ENCODE assay signal across 36 mouse cellular contexts in genomic region chr4:48676570-48677185, GRCm38 (mm10). TPM values are rescaled to one million over a fixed set of nuclear protein-coding genes. Genes with fewer than 3 reads are reported as not detected.
A peak's percentile ranks its signal among the peaks of the same experiment; 100 is the strongest.
DNase-seq lines count a peak whose midpoint lies in the region; ATAC-seq lines count a peak whose summit lies in the region.
"Had no signal": no experiment of that assay in that cellular context is flagged by ENCODE, and none has a peak within 500 bp of the region (broad histone marks: within the 10 kb centered on the region; RNA-seq: fewer than 3 reads in every experiment).

No protein-coding gene starts in this region.

- 93% methylated on average over 13 of the region's 13 CpGs for WGBS in neural tube, embryonic 15.5 days

- no peak overlapping the region for H3K4me2 ChIP-seq in neural tube, embryonic 15.5 days
- H3K4me2 ChIP-seq: embryonic facial prominence, embryonic 15.5 days; forebrain, embryonic 12.5 days; heart, embryonic 11.5 days; hindbrain, embryonic 12.5 days; intestine, embryonic 15.5 days; liver, embryonic 12.5 days; stomach, embryonic 15.5 days had no signal

- no peaks in the 10 kb centered on the region for H3K9me3 ChIP-seq in neural tube, embryonic 15.5 days (replicated peaks)
- H3K9me3 ChIP-seq: embryonic facial prominence, embryonic 10.5 days; embryonic facial prominence, embryonic 15.5 days; forebrain, embryonic 12.5 days; hindbrain, embryonic 12.5 days; intestine, embryonic 15.5 days; liver, embryonic 12.5 days; stomach, embryonic 15.5 days had no signal

- H3K4me3 ChIP-seq in neural tube, embryonic 15.5 days (replicated peaks), result no peak overlapping the region
- H3K4me3 ChIP-seq: embryonic facial prominence, embryonic 10.5 days; embryonic facial prominence, embryonic 15.5 days; forebrain, embryonic 12.5 days; hindbrain, embryonic 12.5 days; intestine, embryonic 15.5 days; left cerebral cortex, adult 2 months; liver, embryonic 12.5 days; stomach, embryonic 15.5 days had no signal

- no peaks in the 10 kb centered on the region for H3K27me3 ChIP-seq in neural tube, embryonic 15.5 days (replicated peaks)
- H3K27me3 ChIP-seq: embryonic facial prominence, embryonic 15.5 days; forebrain, embryonic 12.5 days; hindbrain, embryonic 12.5 days; intestine, embryonic 15.5 days; liver, embryonic 12.5 days; Patski; stomach, embryonic 15.5 days had no signal

- peaks cover 24% of the 10 kb centered on the region for H3K36me3 ChIP-seq in neural tube, embryonic 15.5 days
- H3K36me3 ChIP-seq: liver, embryonic 12.5 days had no signal

- no peak overlapping the region for H3K9ac ChIP-seq in neural tube, embryonic 15.5 days (replicated peaks)
- H3K9ac ChIP-seq: embryonic facial prominence, embryonic 15.5 days; forebrain, embryonic 12.5 days; forebrain, postnatal 0 days; hindbrain, embryonic 12.5 days; intestine, embryonic 15.5 days; liver, embryonic 12.5 days; liver, postnatal 0 days; stomach, embryonic 15.5 days had no signal

- DNase-seq in frontal cortex, postnatal 14 days (ENCODE audit: low spot score in 2 of 2), result no peak
- peak; percentile 41 for DNase-seq in ovary, postnatal 36 days (ENCODE audit: low spot score)
- no peak for DNase-seq in ovary, postnatal 10 days (ENCODE audit: low spot score)
- peak; percentile 55 to 56 for DNase-seq in adrenal gland, postnatal 36 days
- DNase-seq in urinary bladder, postnatal 36 days (ENCODE audit: low spot score in 2 of 2), result no peak
- DNase-seq in kidney, postnatal 10 days, result no peak
- DNase-seq: cerebellum, adult 8-10 months; cerebellum, postnatal 25 days; forebrain, postnatal 0 days; gastrocnemius, postnatal 14 days; heart, postnatal 36 days; kidney, adult 2 months; layer of hippocampus, adult 9-11 months; liver, postnatal 0 days; lung, postnatal 36 days; midbrain, embryonic 14.5 days; right cerebral cortex, postnatal 25 days; thymus, adult 2 months had no signal

- 0 out of 2 replicates have a peak, but pooled peaks have one; percentile 17 for ATAC-seq in frontal cortex, adult (ENCODE audit: low TSS enrichment)
- no peak for ATAC-seq in neural tube, embryonic 15.5 days (ENCODE audit: low FRiP score)
- ATAC-seq: forebrain, postnatal 0 days; hindbrain, postnatal 0 days; intestine, embryonic 15.5 days; liver, embryonic 12.5 days; liver, postnatal 0 days; Patski had no signal

- peaks cover 4% of the 10 kb centered on the region; the same call in 1 of the 2 replicates for H3K4me1 ChIP-seq in neural tube, embryonic 15.5 days
- H3K4me1 ChIP-seq: forebrain, embryonic 12.5 days; hindbrain, embryonic 12.5 days; stomach, embryonic 15.5 days had no signal

- H3K27ac ChIP-seq in neural tube, embryonic 15.5 days (replicated peaks), result no peak overlapping the region
- H3K27ac ChIP-seq: embryonic facial prominence, embryonic 10.5 days; embryonic facial prominence, embryonic 15.5 days; forebrain, embryonic 12.5 days; hindbrain, embryonic 12.5 days; hindbrain, postnatal 0 days; intestine, embryonic 15.5 days; kidney, postnatal 0 days; left cerebral cortex, adult 2 months; liver, embryonic 12.5 days; stomach, embryonic 15.5 days had no signal

RNA-seq across cellular contexts. Expression of gene Cavin4, which starts 13.4 kb away (rescaled TPM):
- total RNA-seq in adrenal gland, postnatal 36 days (2021), result under 1 TPM; 0.23 to 0.36 TPM
- 1.3 and 2.3 TPM in 2 replicates for polyA plus RNA-seq in neural tube, embryonic 15.5 days (2015; fragmentation: Nextera tagmentation; extraction: Ambion mirVana)
- total RNA-seq: granulocyte monocyte progenitor cell, adult 5-6 weeks; megakaryocyte-erythroid progenitor cell, adult 5-6 weeks; MEL had no signal
- polyA plus RNA-seq: large intestine, adult 2 months had no signal

Comparison
In these comparisons a context has a peak if more than half of its experiments do, and no peak if none do; other contexts are left out.
1. DNase-seq: peak in ovary, postnatal 36 days (single experiment) and adrenal gland, postnatal 36 days (2 of 2); none in frontal cortex, postnatal 14 days (0 of 2), ovary, postnatal 10 days (single experiment), urinary bladder, postnatal 36 days (0 of 2) and kidney, postnatal 10 days (single experiment).